Mouse (Mus musculus) Muller cell, postnatal 12 days (primary cell): Measurements from ENCODE around the gene Tmem88.
A peak's percentile ranks its signal among the peaks of the same experiment; 100 is the strongest.

ENCODE experiments used
- DNase-seq: peaks from one replicate; pipeline ENCODE4 v3.0.0-alpha.2; 2015; ENCODE audit errors: inconsistent ontology term

Gene Tmem88

GRCm38 (mm10) chr11:69382478-69383105 is 15.4 kb downstream of the Tmem88 start:
- DNase-seq: peak; percentile 83

- no peak for DNase-seq
Measured at GRCm38 (mm10) chr11:69381356-69381755, 16.7 kb downstream of the Tmem88 start.

GRCm38 (mm10) chr11:69379600-69379999 is 18.4 kb downstream of the Tmem88 start:
- DNase-seq: no peak

- no peak for DNase-seq
Measured at GRCm38 (mm10) chr11:69377766-69378165, 20.3 kb downstream of the Tmem88 start.

- no peak for DNase-seq
Measured at GRCm38 (mm10) chr11:69375646-69376045, 22.4 kb downstream of the Tmem88 start.

GRCm38 (mm10) chr11:69373223-69373965 is 24.6 kb downstream of the Tmem88 start:
- no peak for DNase-seq

- no peak for DNase-seq
Measured at GRCm38 (mm10) chr11:69372780-69373170, 25.3 kb downstream of the Tmem88 start.

- no peak for DNase-seq
Measured at GRCm38 (mm10) chr11:69372056-69372779, 25.8 kb downstream of the Tmem88 start.

GRCm38 (mm10) chr11:69371601-69372000 is 26.4 kb downstream of the Tmem88 start:
- no peak for DNase-seq

GRCm38 (mm10) chr11:69370817-69371215 is 27.2 kb downstream of the Tmem88 start:
- DNase-seq: no peak

GRCm38 (mm10) chr11:69369990-69370816 is 27.8 kb downstream of the Tmem88 start:
- no peak for DNase-seq

- DNase-seq: no peak
Measured at GRCm38 (mm10) chr11:69369215-69369989, 28.6 kb downstream of the Tmem88 start, which contains the start of gene Chd3. Chd3 (minus strand) TSS chr11:69369406.

GRCm38 (mm10) chr11:69368356-69369214 is 29.4 kb downstream of the Tmem88 start:
- DNase-seq: peak; percentile 58

GRCm38 (mm10) chr11:69367616-69368355 is 30.2 kb downstream of the Tmem88 start:
- DNase-seq: no peak

- peak; percentile 32 for DNase-seq
Measured at GRCm38 (mm10) chr11:69366855-69367615, 31.0 kb downstream of the Tmem88 start.

- peak; percentile 97 for DNase-seq
Measured at GRCm38 (mm10) chr11:69366157-69366854, 31.7 kb downstream of the Tmem88 start.

- DNase-seq: no peak
Measured at GRCm38 (mm10) chr11:69365722-69366121, 32.3 kb downstream of the Tmem88 start.

- DNase-seq: peak; percentile 96
Measured at GRCm38 (mm10) chr11:69364910-69365309, 33.1 kb downstream of the Tmem88 start.
